ENCODE assay signal across 8 mouse cellular contexts in genomic region chr19:42753141-42753917, GRCm38 (mm10). TPM values are rescaled to one million over a fixed set of nuclear protein-coding genes. Genes with fewer than 3 reads are reported as not detected.
DNase-seq lines count a peak whose midpoint lies in the region; ATAC-seq lines count a peak whose summit lies in the region.

No protein-coding gene starts in this region.

- H3K4me3 ChIP-seq in forebrain, embryonic 13.5 days, result no peak overlapping the region

- intact Hi-C loops in heart, postnatal 25 days (cut with DNase I), result no loop called here

- no peaks in the 10 kb centered on the region for H3K27me3 ChIP-seq in forebrain, embryonic 13.5 days

- no peaks in the 10 kb centered on the region for H3K9me3 ChIP-seq in forebrain, embryonic 13.5 days (replicated peaks)

- 0 out of 2 replicates have a peak, but pooled peaks cover 3% of the 10 kb centered on the region for H3K36me3 ChIP-seq in forebrain, embryonic 13.5 days (ENCODE audit: poor library complexity, severe bottlenecking)

- peaks cover 30% of the 10 kb centered on the region for H3K4me1 ChIP-seq in forebrain, embryonic 13.5 days

- ATAC-seq in forebrain, embryonic 13.5 days, result peak; percentile 16

- peak; percentile 44 to 59 for DNase-seq in urinary bladder, adult 18-20 months (ENCODE audit: low spot score in 2 of 2)
- DNase-seq in urinary bladder, adult 2 months (ENCODE audit: low spot score), result no peak
- DNase-seq in heart, postnatal 25 days (ENCODE audit: low spot score), result peak; percentile 73
- peak; percentile 76 for DNase-seq in large intestine, adult 2 months (ENCODE audit: low read depth, low spot score)
- peak; percentile 93 for DNase-seq in lung, postnatal 10 days
- peak; percentile 39 for DNase-seq in ovary, postnatal 10 days (ENCODE audit: low spot score)
- no peak for DNase-seq in frontal cortex, postnatal 25 days (ENCODE audit: low spot score in 2 of 2)

- no peak overlapping the region; the same call in 1 of the 2 replicates for H3K27ac ChIP-seq in forebrain, embryonic 13.5 days

- peak overlapping the region; percentile 64 for H3K4me2 ChIP-seq in forebrain, embryonic 13.5 days

- H3K9ac ChIP-seq in forebrain, embryonic 13.5 days, result no peak overlapping the region

- WGBS in forebrain, embryonic 13.5 days, result 29% methylated on average over 11 of the region's 11 CpGs
- 7% methylated on average over 11 of the region's 11 CpGs for WGBS in large intestine, adult 2 months

RNA-seq across cellular contexts. Expression of gene Pyroxd2, which starts 0.8 kb away (rescaled TPM):
- polyA plus RNA-seq in urinary bladder, adult 2 months (2012; rRNA removed), result 7.2 and 9.0 TPM in 2 replicates
- polyA plus RNA-seq in forebrain, embryonic 13.5 days (2015; fragmentation: Nextera tagmentation; extraction: Ambion mirVana), result 1.1 TPM in 2 replicates
- total RNA-seq in heart, postnatal 25 days (2021), result 1 to 10 TPM; 3.5 to 4.4 TPM
- 15.2 and 26.6 TPM in 2 replicates for polyA plus RNA-seq in large intestine, adult 2 months (2012; rRNA removed)

RNA-seq across cellular contexts. Expression of gene Hps1, which starts 26.4 kb away (rescaled TPM):
- 21.4 and 24.3 TPM in 2 replicates for polyA plus RNA-seq in urinary bladder, adult 2 months (2012; rRNA removed)
- 14.7 and 14.8 TPM in 2 replicates for polyA plus RNA-seq in forebrain, embryonic 13.5 days (2015; fragmentation: Nextera tagmentation; extraction: Ambion mirVana)
- 1 to 10 TPM; 1.8 to 2.2 TPM for total RNA-seq in heart, postnatal 25 days (2021)
- 17.7 and 17.8 TPM in 2 replicates for polyA plus RNA-seq in large intestine, adult 2 months (2012; rRNA removed)

Comparison
In these comparisons a context has a peak if more than half of its experiments do, and no peak if none do; other contexts are left out.
1. DNase-seq: peak in urinary bladder, adult 18-20 months (2 of 2), heart, postnatal 25 days (single experiment), large intestine, adult 2 months (single experiment), lung, postnatal 10 days (single experiment) and ovary, postnatal 10 days (single experiment); none in urinary bladder, adult 2 months (single experiment) and frontal cortex, postnatal 25 days (0 of 2).